In genomic region chr11:82752349-82753115, GRCm38 (mm10) we compare ENCODE assay signal across 2 mouse cellular contexts.
TF ChIP-seq lines count a peak whose summit lies in the region.

No protein-coding gene starts in this region.

TF ChIP-seq in CH12.LX, 34 proteins besides CTCF, POLR2A, EP300 and RAD21 (continued from another document):
- TF ChIP-seq MEF2A (IDR thresholded peaks at IDR 0.05; ENCODE audit: borderline replicate concordance, low read depth, low read length) = no peak
- no peak for TF ChIP-seq E2F4 (IDR thresholded peaks at IDR 0.05; ENCODE audit: insufficient replicate concordance, low read depth, low read length)
- TF ChIP-seq TBP (conservative IDR thresholded peaks at IDR 0.05; ENCODE audit: low read depth, low read length) = no peak

TF ChIP-seq in MEL, 35 proteins besides CTCF, POLR2A, EP300 and RAD21 (continued from another document):
- TF ChIP-seq USF1 (IDR thresholded peaks at IDR 0.05; ENCODE audit: low read depth, low read length) (no peak), ZMIZ1 (IDR thresholded peaks at IDR 0.05; ENCODE audit: low read depth, low read length) (no peak), TAL1 (IDR thresholded peaks at IDR 0.05; ENCODE audit: low read length) (no peak), ZNF384 (IDR thresholded peaks at IDR 0.05; ENCODE audit: low read depth, low read length) (no peak), NELFE (IDR thresholded peaks at IDR 0.05; ENCODE audit: low read depth, low read length) (no peak), MAFK (IDR thresholded peaks at IDR 0.05; ENCODE audit: borderline replicate concordance, low read depth, low read length) (no peak), SMC3 (IDR thresholded peaks at IDR 0.05; ENCODE audit: low read depth, low read length) (no peak), JUND (IDR thresholded peaks at IDR 0.05; ENCODE audit: low read depth, low read length) (no peak), UBTF (IDR thresholded peaks at IDR 0.05; ENCODE audit: borderline replicate concordance, insufficient read depth, low read depth, low read length) (no peak)
